Mouse (Mus musculus) 416B (cell line): ENCODE results near the gene Edem2.
"Not testable (repeated sequence)": the region's sequence is repeated elsewhere in the genome, so short reads cannot be mapped to it uniquely, and the experiment has no call there.

Experiments used
- DNase-seq: peaks from one replicate; pipeline ENCODE4 v3.0.0; 2011; ENCODE audit warnings: low read depth

Edem2 gene

GRCm38 (mm10) chr2:155735766-155736165, 6.5 kb upstream of the Edem2 start, which contains the start of gene Gm17581:
Gene Gm17581 (minus strand): TSS chr2:155735866.
- not testable (repeated sequence) for DNase-seq

GRCm38 (mm10) chr2:155735080-155735479, 5.8 kb upstream of the Edem2 start:
- DNase-seq, result no peak

GRCm38 (mm10) chr2:155728742-155729141, 533 bp downstream of the Edem2 start:
- no peak for DNase-seq

GRCm38 (mm10) chr2:155727764-155728395, 1.4 kb downstream of the Edem2 start:
- no peak for DNase-seq

GRCm38 (mm10) chr2:155726302-155726701, 3.0 kb downstream of the Edem2 start:
- DNase-seq, result peak; percentile 44

- peak; percentile 77 for DNase-seq
These were observed 4.7 kb downstream of the Edem2 start for GRCm38 (mm10) chr2:155724526-155724925.

- DNase-seq, result no peak
These were observed 5.2 kb downstream of the Edem2 start for GRCm38 (mm10) chr2:155724036-155724435.

- DNase-seq, result peak; percentile 26
These were observed 8.7 kb downstream of the Edem2 start for GRCm38 (mm10) chr2:155720585-155720984.

- no peak for DNase-seq
These were observed 11.9 kb downstream of the Edem2 start for GRCm38 (mm10) chr2:155717082-155717990.

GRCm38 (mm10) chr2:155710557-155710956, 18.7 kb downstream of the Edem2 start:
- DNase-seq, result no peak

GRCm38 (mm10) chr2:155707251-155707650, 22.0 kb downstream of the Edem2 start:
- DNase-seq, result no peak

- no peak for DNase-seq
These were observed 25.6 kb downstream of the Edem2 start for GRCm38 (mm10) chr2:155703630-155704029.

GRCm38 (mm10) chr2:155701399-155701919, 27.8 kb downstream of the Edem2 start:
- DNase-seq, result no peak

- DNase-seq, result not testable (repeated sequence)
These were observed 30.8 kb downstream of the Edem2 start for GRCm38 (mm10) chr2:155698443-155698842.

GRCm38 (mm10) chr2:155696851-155697250, 32.4 kb downstream of the Edem2 start:
- DNase-seq, result peak; percentile 79

- DNase-seq, result peak; percentile 91
These were observed 33.1 kb downstream of the Edem2 start for GRCm38 (mm10) chr2:155696091-155696558.

- no peak for DNase-seq
These were observed 34.0 kb downstream of the Edem2 start for GRCm38 (mm10) chr2:155695316-155695715.

GRCm38 (mm10) chr2:155694564-155694963, 34.7 kb downstream of the Edem2 start:
- no peak for DNase-seq

- DNase-seq, result no peak
These were observed 36.1 kb downstream of the Edem2 start for GRCm38 (mm10) chr2:155693136-155693535.

GRCm38 (mm10) chr2:155691723-155692493, 37.4 kb downstream of the Edem2 start, which contains the start of gene Trpc4ap:
Gene Trpc4ap (minus strand): TSS chr2:155692384.
- DNase-seq, result peak; percentile 91

GRCm38 (mm10) chr2:155691336-155691722, 37.9 kb downstream of the Edem2 start:
- no peak for DNase-seq

- DNase-seq, result no peak
These were observed 40.1 kb downstream of the Edem2 start for GRCm38 (mm10) chr2:155689211-155689610.
